Mouse (Mus musculus) heart, postnatal 0 days (tissue): ENCODE data around the gene Tymp.

Experiments
- CTCF ChIP-seq: IDR thresholded peaks from 2 replicates; pipeline ENCODE4 v1.5.1; 2016; ENCODE audit warnings: antibody characterized with exemption, control low read depth, low read depth
- EP300 ChIP-seq: IDR thresholded peaks from 2 replicates; pipeline ENCODE4 v1.6.1; 2016; ENCODE audit warnings: antibody characterized with exemption, low read depth

DNA sequence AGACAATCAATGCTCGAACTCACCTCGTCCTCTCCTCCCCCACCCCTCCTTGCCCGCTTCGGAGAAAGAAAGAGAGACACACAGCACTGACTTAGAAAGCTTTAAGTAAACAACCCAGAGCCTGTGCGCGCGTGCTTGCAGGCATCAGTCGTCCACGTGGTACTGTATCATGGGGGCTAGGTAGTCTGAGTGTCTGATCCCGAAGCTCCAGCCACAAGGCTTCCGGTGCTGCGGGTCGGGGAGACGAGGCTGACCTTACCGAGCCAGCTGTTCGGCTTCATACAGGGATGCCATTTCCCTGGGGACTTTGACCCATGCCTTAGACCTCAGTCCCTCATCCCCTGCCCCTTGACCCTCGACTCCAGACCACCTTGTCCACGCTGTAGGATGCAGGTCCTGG lies 523 bp upstream of the Tymp start:
- TF ChIP-seq CTCF (no peak), EP300 (no peak)
